ENCODE assay signal across 8 mouse cellular contexts in the genomic region with DNA sequence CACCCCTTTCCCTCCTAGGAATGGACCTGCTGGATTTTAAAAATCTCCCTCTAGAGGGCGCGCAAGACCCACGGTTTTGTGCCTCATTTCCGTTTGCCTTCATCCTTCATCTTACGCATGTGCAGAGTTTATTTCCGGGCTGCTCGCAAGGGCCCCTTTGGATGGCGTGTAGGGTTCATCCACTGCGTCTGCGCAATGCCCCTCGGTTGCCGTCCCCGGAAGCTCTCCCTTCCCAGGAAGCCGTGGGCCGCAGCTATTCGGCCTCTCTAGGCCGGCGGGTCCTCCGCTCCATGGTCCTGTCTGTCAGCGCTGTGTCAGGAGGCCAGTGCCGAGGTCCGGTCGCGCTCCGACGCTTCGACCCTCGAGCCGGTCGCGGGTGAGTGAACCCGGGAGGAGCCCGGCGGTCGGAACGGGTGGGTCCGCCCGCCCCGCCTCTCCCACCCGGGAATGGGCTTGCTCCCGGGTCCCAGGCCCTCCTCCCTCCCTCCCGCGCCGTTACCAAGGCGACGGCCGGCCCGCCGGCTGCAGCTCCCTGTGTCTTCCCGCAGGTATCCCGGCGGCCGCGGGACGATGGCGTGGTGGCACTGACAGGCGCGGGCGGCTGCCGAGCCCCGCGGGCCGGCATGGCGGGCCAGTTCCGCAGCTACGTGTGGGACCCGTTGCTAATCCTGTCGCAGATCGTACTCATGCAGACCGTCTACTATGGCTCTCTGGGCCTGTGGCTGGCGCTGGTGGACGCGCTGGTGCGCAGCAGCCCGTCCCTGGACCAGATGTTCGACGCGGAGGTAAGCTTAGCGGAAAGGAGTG. TPM values are rescaled to one million over a fixed set of nuclear protein-coding genes. Genes with fewer than 3 reads are reported as not detected.
A peak's percentile ranks its signal among the peaks of the same experiment; 100 is the strongest.
DNase-seq lines count a peak whose midpoint lies in the region; ATAC-seq and TF ChIP-seq lines count a peak whose summit lies in the region.

A gene (plus strand): TSS at position 223 of the 807 bp plus-strand sequence.

- ATAC-seq in erythroid progenitor cell, adult 5-6 weeks (replicated peaks; ENCODE audit: low FRiP score, poor library complexity, severe bottlenecking), result peak; percentile 98
- ATAC-seq in heart, embryonic 12.5 days (ENCODE audit: insufficient number of reproducible peaks, low FRiP score), result peak; percentile 97
- peak; percentile 97 for ATAC-seq in kidney, postnatal 0 days (replicated peaks; ENCODE audit: low FRiP score, low read depth)
- ATAC-seq in liver, embryonic 11.5 days (replicated peaks; ENCODE audit: low FRiP score), result peak; percentile 98
- ATAC-seq in stomach, embryonic 14.5 days (ENCODE audit: insufficient number of reproducible peaks, insufficient read depth, low FRiP score, low read depth), result peak; percentile 95

- peak; percentile 86 for TF ChIP-seq CTCF in kidney, postnatal 0 days (IDR thresholded peaks at IDR 0.05; ENCODE audit: low read depth)

- peak within 1 kb of the TSS; percentile 80 for H3K9ac ChIP-seq in heart, embryonic 12.5 days
- peak within 1 kb of the TSS; percentile 61 for H3K9ac ChIP-seq in kidney, postnatal 0 days (ENCODE audit: low read depth, low read length)
- peak within 1 kb of the TSS; percentile 79 for H3K9ac ChIP-seq in liver, embryonic 11.5 days (ENCODE audit: low read depth, low read length)
- H3K9ac ChIP-seq in stomach, embryonic 14.5 days (replicated peaks; ENCODE audit: low read depth, low read length), result peak within 1 kb of the TSS; percentile 72

- H3K9me3 ChIP-seq in heart, embryonic 12.5 days (replicated peaks), result no peaks in the 10 kb centered on the region
- no peaks in the 10 kb centered on the region for H3K9me3 ChIP-seq in kidney, postnatal 0 days (replicated peaks; ENCODE audit: low read length)
- H3K9me3 ChIP-seq in liver, embryonic 11.5 days (ENCODE audit: control insufficient read depth, low read length), result no peaks in the 10 kb centered on the region
- H3K9me3 ChIP-seq in stomach, embryonic 14.5 days (ENCODE audit: control insufficient read depth, low read depth, low read length), result no peaks in the 10 kb centered on the region

- WGBS in heart, embryonic 12.5 days, result under 1% methylated on average over 79 of the region's 79 CpGs
- WGBS in kidney, postnatal 0 days, result under 1% methylated on average over 68 of the region's 79 CpGs
- under 1% methylated on average over 68 of the region's 79 CpGs for WGBS in liver, embryonic 11.5 days
- WGBS in stomach, embryonic 14.5 days, result under 1% methylated on average over 77 of the region's 79 CpGs

- H3K27ac ChIP-seq in heart, embryonic 12.5 days (ENCODE audit: poor library complexity, severe bottlenecking), result peak within 1 kb of the TSS; percentile 71
- H3K27ac ChIP-seq in kidney, postnatal 0 days, result peak within 1 kb of the TSS; percentile 75
- H3K27ac ChIP-seq in liver, embryonic 11.5 days (ENCODE audit: low read depth, low read length), result peak within 1 kb of the TSS; percentile 55
- H3K27ac ChIP-seq in stomach, embryonic 14.5 days (ENCODE audit: low read length), result no peak within 1 kb of the TSS; the same call in 1 of the 2 replicates

- peaks cover 22% of the 10 kb centered on the region for H3K36me3 ChIP-seq in heart, embryonic 12.5 days
- peaks cover 16% of the 10 kb centered on the region for H3K36me3 ChIP-seq in kidney, postnatal 0 days (ENCODE audit: insufficient read depth, low read length)
- H3K36me3 ChIP-seq in liver, embryonic 11.5 days (ENCODE audit: control insufficient read depth, insufficient read depth, low read length), result peaks cover 14% of the 10 kb centered on the region; the same call in 1 of the 2 replicates
- H3K36me3 ChIP-seq in stomach, embryonic 14.5 days (ENCODE audit: control insufficient read depth, insufficient read depth, low read length), result peaks cover 17% of the 10 kb centered on the region; the same call in 1 of the 2 replicates

- DNase-seq in CD4-positive helper T cell, adult 2 months (ENCODE audit: low read depth, low spot score), result peak; percentile 96
- peak; percentile 97 for DNase-seq in brain, embryonic 18.5 days (ENCODE audit: low read depth, low spot score)
- DNase-seq in kidney, postnatal 0 days (ENCODE audit: low spot score), result peak; percentile 100
- DNase-seq in liver, embryonic 11.5 days (ENCODE audit: low spot score), result peak; percentile 92
- DNase-seq in naive thymus-derived CD4-positive, alpha-beta T cell, adult 2 months (ENCODE audit: low read depth), result peak; percentile 97

- H3K4me3 ChIP-seq in heart, embryonic 12.5 days, result peak within 1 kb of the TSS; percentile 89
- peak within 1 kb of the TSS; percentile 48 for H3K4me3 ChIP-seq in kidney, postnatal 0 days (replicated peaks; ENCODE audit: low read depth, low read length)
- H3K4me3 ChIP-seq in liver, embryonic 11.5 days (ENCODE audit: low read depth, low read length), result peak within 1 kb of the TSS; percentile 91
- H3K4me3 ChIP-seq in stomach, embryonic 14.5 days (ENCODE audit: low read depth, low read length), result peak within 1 kb of the TSS; percentile 95

- H3K4me1 ChIP-seq in heart, embryonic 12.5 days (replicated peaks), result peaks cover 18% of the 10 kb centered on the region
- peaks cover 13% of the 10 kb centered on the region for H3K4me1 ChIP-seq in kidney, postnatal 0 days (replicated peaks; ENCODE audit: insufficient read depth, low read length)
- H3K4me1 ChIP-seq in liver, embryonic 11.5 days (replicated peaks; ENCODE audit: control insufficient read depth, insufficient read depth, low read length), result peaks cover 8% of the 10 kb centered on the region; the same call in 1 of the 2 replicates
- H3K4me1 ChIP-seq in stomach, embryonic 14.5 days (ENCODE audit: control insufficient read depth, insufficient read depth, low read length), result peaks cover 18% of the 10 kb centered on the region

- H3K4me2 ChIP-seq in heart, embryonic 12.5 days, result peak within 1 kb of the TSS; percentile 80
- H3K4me2 ChIP-seq in kidney, postnatal 0 days (ENCODE audit: low read length), result peak within 1 kb of the TSS; percentile 68
- peak within 1 kb of the TSS; percentile 73 for H3K4me2 ChIP-seq in liver, embryonic 11.5 days
- peak within 1 kb of the TSS; percentile 62 for H3K4me2 ChIP-seq in stomach, embryonic 14.5 days (replicated peaks; ENCODE audit: low read depth, low read length)

- H3K27me3 ChIP-seq in heart, embryonic 12.5 days (replicated peaks), result no peaks in the 10 kb centered on the region
- H3K27me3 ChIP-seq in kidney, postnatal 0 days (ENCODE audit: insufficient read depth, low read length), result no peaks in the 10 kb centered on the region
- H3K27me3 ChIP-seq in liver, embryonic 11.5 days (replicated peaks; ENCODE audit: control insufficient read depth, insufficient read depth, low read length), result no peaks in the 10 kb centered on the region
- no peaks in the 10 kb centered on the region for H3K27me3 ChIP-seq in stomach, embryonic 14.5 days (ENCODE audit: control insufficient read depth, insufficient read depth, low read length)

RNA-seq across cellular contexts. Expression of the gene that starts here (rescaled TPM):
- total RNA-seq in erythroid progenitor cell, adult 5-6 weeks (2015; ENCODE audit: low replicate concordance), result not detected in 2 replicates
- total RNA-seq in erythroid progenitor cell, adult 5-6 weeks (2017; ENCODE audit: low replicate concordance), result not detected in 2 replicates
- 11.8 and 16.9 TPM in 2 replicates for polyA plus RNA-seq in heart, embryonic 12.5 days (2016; fragmentation: Nextera tagmentation; extraction: Ambion mirVana)
- 22.8 and 23.3 TPM in 2 replicates for polyA plus RNA-seq in kidney, postnatal 0 days (2015; fragmentation: Nextera tagmentation; extraction: Ambion mirVana)
- 4.4 and 7.4 TPM in 2 replicates for polyA plus RNA-seq in liver, embryonic 11.5 days (2014; fragmentation: Nextera tagmentation; extraction: Ambion mirVana)
- 7.0 and 19.1 TPM in 2 replicates for polyA plus RNA-seq in stomach, embryonic 14.5 days (2014; fragmentation: Nextera tagmentation; extraction: Ambion mirVana)

Comparison
In these comparisons a context has a peak if more than half of its experiments do, and no peak if none do; other contexts are left out.
1. Peak in ATAC-seq in erythroid progenitor cell, adult 5-6 weeks; RNA of the gene not detected or under 1 TPM.